Mouse (Mus musculus): ENCODE results near the gene Orai1.
"Not testable (repeated sequence)": the region's sequence is repeated elsewhere in the genome, so short reads cannot be mapped to it uniquely, and the experiment has no call there.

Orai1 gene

DNA sequence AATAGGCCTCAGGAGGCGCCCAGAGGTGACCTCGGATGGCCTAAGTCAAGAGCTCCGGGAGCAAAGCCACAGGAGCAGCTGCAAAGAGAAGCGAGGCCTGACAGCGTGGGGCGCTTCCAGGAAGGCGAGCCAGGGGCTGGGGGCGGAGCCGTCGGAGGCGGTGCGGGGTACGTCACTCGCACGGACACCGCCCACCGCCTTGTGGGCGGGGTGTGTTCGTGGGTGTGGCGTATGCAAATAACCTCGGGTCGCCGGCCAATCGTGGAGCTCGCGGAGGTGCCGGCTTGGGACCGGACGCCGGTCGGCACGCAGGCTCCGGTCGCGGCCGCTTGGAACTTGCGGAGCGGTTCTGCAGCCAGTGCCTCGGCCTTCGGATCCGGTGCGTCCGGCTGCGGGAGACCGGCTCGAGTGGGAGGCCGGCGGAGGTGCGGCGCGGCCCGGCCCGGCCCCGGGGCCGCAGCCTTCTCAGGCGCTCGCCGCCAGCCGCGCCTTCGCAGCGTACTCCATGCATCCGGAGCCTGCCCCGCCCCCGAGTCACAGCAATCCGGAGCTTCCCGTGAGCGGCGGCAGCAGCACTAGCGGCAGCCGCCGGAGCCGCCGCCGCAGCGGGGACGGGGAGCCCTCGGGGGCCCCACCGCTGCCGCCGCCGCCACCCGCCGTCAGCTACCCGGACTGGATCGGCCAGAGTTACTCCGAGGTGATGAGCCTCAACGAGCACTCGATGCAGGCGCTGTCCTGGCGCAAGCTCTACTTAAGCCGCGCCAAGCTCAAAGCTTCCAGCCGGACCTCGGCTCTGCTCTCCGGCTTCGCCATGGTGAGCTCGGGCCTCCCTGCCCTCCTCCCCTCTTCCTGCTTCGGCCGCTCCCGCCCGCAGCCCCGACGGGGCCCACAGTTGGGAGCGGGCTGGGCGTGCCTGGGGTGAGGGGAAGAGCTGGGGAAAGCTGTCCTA lies at the start of gene Orai1:
Orai1 (plus strand) TSS at position 322 of the 949 bp plus-strand sequence.
- DNase-seq (ENCODE audit: extremely low read depth, low read depth) = peak; percentile 78

DNA sequence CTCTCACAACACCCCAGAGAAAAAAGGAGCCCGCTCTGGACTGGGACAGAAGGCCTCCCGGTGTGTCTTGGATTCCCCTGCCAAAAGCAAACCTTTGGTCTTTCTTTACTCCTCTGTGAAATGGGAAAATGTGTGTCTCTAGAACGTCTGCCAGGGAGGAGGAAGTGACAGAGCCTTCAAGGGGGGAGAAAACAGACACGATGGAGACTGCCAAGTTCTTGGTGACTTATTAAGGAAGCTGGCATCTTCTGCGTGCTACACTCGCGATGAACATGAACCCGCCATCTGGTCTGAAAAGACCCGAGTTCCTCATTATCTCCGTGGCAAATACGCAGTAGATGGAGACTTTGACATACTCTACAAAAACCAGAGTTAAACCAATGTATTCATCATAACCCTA lies 49.4 kb upstream of the Orai1 start:
- no peak for DNase-seq (ENCODE audit: extremely low read depth, low read depth)

DNA sequence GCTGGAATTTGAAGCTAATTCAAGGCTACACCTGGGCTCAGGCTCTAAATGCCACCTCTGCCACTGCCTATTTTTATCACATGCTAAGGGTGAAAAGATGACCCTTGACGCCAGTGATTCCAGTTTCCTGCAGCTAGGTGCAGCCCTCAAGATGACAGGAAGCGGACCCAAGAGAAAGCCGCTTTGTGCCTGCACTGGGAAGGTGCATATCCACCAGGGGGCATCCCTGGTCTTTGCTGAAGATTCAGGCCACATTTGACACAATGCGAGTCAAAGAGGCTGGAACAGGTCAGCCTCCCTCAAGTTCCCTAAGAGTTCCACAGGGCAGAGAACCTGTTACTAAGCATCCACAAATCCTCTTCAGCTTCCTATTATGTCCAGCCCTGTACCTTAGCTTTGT lies 46.6 kb upstream of the Orai1 start:
- no peak for DNase-seq (ENCODE audit: extremely low read depth, low read depth)

DNA sequence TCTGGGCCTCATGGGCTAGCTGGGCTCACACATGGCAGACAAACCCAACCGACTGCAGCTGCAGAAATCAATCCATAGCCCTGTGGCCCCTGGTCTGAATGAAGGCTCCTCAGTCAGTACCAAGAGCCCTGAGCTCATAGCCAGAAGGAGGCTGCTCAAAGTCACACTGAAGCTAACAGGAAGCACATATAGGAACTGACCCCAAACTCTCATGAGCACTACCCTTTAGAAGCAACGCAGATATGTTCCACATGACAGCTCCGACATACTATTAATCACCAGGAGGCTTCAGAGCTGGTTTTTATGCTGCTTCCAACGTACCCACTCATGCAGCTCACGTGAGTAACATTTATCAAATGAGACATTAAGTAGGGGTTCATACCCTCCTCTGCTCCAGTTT lies 44.8 kb upstream of the Orai1 start:
- no peak for DNase-seq (ENCODE audit: extremely low read depth, low read depth)

DNA sequence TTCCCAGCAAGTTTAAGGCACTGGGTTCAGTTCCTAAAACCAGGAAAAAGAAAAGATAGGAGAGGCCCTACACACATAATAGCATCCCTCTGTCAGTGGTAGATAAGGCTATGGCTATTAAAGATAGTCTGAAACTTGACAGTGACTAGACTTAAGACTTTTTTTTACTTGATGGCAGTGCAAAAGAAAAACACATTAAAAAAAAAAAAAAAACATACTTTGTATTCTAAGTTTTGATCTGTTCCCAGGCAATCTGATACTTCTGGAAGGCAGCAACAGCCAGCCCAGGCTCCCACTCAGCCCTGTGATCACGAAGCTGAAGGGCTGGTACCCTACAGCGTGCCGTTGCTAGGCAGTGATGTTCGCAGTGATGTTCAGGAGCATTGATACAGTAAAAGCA lies 43.4 kb upstream of the Orai1 start:
- DNase-seq (ENCODE audit: extremely low read depth, low read depth) = no peak

DNA sequence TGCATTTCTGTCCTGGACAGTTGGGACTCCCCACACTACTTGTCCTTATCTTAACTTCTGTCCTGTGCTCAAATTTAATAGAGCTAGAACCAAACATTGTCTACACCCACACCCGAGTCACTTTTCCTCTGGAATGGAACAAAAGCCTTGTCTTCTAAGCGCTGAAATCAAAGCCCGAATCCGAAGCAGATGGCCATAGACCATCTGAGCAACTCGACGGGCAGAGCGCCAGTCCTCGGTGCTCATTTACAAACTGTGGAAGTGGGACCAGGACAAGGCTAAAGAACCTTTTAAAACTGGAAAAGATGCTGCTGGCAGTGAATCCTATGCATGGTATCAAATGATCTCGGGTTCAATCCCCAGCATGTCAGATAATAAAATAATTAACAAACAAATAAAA lies 42.8 kb upstream of the Orai1 start:
- no peak for DNase-seq (ENCODE audit: extremely low read depth, low read depth)

DNA sequence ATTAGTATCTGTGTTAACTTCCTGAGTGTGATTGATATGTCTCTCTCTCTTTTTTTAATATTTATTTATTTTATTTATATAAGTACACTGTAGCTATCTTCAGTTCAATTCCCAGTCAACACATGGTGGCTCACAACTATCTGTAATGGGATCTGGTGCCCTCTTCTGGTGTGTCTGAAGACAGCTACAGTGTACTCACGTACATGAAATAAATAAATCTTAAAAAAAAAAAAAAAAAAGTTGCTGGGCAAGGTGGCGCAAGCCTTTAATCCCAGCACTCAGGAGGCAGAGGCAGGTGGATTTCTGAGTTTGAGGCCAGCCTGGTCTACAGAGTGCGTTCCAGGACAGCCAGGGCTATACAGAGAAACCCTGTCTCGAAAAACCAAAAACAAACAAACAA lies 40.2 kb upstream of the Orai1 start:
- DNase-seq (ENCODE audit: extremely low read depth, low read depth) = not testable (repeated sequence)

DNA sequence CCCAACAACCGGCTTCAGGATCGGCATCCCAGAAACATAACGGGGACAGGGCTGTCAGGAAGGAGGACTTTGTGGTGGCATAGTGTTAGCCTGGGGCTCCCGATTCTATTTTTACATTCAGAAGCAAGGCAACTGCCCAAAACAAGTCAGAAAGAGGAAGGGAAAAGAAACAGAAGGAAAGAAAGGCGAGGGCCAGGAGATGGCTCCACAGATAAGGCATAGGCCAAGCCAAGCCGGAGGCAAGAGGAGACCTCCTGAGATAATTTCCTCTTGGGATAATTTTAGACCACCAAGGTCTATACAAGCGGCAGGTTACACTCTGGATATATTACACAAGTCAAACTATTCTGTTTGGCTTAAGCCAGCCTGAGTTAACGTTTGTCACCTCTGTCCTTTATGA lies 35.9 kb upstream of the Orai1 start:
- no peak for DNase-seq (ENCODE audit: extremely low read depth, low read depth)

DNA sequence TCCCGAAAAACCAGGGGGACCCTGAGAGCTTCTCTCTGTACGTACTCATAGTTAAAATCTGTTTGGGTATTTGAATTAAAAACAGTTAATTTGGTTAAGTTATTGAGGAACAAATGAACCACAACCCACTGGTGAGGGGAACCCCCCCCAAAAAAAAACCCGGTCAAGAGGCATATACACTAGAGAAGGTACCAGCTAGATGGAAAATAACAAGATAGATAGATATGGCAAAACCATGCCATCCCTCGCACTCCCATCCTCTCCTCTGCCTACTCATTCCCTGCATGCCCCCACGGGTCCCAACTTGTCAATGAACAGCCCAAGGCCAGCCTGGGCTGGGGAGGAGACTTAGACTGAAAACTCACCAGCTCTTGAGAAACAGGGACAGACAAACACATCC lies 30.4 kb upstream of the Orai1 start:
- no peak for DNase-seq (ENCODE audit: extremely low read depth, low read depth)

DNA sequence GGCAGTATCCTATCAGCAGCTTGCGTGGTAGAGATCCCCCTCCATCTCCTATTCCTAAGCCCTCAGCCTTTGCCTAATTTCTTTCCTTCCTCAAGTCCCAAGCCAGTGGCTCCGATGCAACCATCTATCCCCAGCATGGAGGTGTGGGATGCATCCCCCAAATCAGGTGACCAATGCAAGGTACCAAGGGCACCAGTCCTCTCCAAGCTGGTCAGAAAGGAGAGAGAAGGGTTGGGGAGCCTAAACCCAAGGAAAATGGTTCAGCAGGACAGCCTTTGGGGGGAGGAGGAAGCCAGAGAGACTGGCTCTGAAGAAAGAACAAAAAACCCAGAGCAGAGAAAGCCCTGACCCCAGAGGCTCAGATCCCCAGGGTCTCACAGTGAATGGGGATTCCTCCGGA lies 29.6 kb upstream of the Orai1 start:
- DNase-seq (ENCODE audit: extremely low read depth, low read depth) = no peak

DNA sequence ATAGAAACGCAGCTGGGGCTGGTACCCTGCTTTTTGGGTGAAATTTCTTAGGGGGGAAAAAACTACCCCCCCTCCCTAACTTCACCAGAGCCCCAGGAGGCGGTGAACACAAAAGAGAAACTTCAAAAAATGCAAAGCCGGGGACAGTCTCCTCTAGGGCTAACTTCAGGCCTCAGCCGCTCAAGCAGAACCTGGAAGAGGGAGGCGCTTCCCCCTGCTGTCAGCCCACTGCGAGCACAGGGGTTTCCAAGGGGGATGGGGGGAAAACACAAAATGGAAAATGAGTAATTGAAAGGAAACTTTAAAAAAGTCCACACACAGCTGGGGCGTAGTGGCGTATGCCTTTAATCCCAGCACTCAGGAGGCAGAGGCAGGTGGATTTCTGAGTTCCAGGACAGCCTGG lies 28.8 kb upstream of the Orai1 start:
- no peak for DNase-seq (ENCODE audit: extremely low read depth, low read depth)

DNA sequence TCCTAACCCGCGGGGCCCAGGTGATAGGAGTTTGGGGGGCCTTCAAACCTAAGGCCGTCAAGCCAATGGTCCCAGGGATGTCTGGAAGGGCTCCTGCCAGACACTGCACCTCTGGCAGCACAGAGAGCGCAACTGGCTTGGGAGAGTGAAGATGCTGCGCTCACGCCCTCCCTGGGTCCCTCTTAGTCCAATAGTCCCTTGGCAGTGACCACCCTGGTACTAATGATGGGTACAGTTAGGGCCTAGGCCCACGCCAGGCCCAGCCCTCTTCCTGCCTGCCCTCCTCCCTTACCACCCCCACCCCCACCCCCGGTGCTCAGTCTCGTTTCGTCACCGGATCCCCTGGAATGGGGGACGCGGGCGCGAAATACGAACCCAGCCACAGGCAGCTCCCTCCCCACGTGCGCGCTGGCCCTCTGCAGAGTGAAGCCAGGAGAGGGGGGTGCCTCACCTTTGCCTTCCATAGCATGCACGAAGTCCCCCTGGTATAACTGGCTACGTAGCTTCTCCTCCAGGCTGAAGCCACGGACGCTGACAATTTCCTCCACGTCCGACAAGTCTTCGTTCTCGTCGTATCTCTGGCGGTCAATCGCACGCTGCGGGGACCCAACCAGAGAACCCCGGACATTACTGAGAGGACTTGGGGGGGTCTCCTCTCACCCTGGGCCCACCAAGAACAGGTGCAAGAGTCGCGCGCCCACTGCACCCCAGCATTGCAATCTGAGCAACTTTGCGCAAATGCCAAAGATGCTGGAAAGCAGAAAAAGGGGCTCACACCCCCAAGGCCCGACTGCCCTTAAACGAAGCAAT lies 27.5 kb upstream of the Orai1 start:
- DNase-seq (ENCODE audit: extremely low read depth, low read depth) = no peak

DNA sequence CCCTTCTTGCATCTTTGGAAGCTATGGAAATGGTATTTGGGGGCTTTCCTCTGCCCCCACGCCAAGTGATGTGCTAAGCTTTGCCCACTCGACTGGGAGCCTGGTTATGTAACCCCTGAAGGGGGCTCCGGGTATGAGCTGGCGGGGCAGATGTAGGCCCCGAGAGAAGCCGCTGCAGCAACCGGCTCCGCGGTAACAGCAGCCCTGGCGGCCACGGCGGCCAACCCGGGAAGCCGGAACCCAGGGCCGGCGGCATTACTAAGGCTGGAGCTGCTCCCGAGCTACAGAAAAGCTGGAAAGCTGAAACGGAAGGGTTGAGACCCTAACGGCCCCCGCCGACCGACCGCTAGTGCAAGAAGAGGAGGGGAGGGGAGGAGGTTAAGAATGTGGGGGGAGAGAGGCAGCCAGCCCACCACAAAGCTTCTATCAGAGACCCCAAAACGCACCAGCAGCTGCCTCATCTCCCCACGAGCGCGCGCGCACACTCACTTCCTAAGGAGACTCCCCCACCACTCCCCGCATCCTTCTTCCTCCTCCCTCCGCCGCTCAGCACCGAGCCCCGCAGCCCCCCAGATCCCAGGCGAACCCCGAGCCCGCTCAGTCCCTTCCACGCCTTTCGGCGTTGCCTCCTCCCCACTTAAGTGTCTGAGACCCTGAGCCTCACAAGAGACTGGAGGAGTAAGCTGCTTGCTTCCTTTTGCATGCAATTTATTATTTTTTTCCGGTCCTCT lies 26.7 kb upstream of the Orai1 start:
- DNase-seq (ENCODE audit: extremely low read depth, low read depth) = no peak

DNA sequence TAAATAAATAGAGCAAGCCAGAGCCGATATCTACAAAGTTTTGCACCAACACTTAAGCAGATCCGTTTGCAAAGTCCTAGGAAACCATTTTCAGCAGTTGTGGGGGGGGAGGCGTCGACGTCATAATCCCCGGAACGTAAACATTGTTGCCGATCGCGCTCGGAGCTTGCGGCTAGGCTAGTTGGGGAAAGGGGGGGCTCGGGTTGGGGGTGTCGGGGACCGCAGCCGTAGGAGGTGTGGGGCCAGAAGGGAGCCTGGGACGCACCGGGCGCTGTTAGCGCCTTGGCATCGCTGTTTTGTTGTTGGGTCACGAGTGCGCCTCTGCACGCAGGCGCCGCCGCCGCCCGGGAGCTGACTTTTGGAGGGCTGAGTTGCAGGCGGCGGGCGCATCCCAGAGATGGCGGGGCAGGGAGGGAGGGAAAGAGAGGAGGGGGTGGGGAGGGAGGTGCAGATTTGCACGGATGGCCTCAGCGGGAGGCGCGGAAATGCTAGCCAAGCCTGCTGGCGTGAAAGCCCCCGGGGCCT lies 25.8 kb upstream of the Orai1 start:
- peak; percentile 45 for DNase-seq (ENCODE audit: extremely low read depth, low read depth)

DNA sequence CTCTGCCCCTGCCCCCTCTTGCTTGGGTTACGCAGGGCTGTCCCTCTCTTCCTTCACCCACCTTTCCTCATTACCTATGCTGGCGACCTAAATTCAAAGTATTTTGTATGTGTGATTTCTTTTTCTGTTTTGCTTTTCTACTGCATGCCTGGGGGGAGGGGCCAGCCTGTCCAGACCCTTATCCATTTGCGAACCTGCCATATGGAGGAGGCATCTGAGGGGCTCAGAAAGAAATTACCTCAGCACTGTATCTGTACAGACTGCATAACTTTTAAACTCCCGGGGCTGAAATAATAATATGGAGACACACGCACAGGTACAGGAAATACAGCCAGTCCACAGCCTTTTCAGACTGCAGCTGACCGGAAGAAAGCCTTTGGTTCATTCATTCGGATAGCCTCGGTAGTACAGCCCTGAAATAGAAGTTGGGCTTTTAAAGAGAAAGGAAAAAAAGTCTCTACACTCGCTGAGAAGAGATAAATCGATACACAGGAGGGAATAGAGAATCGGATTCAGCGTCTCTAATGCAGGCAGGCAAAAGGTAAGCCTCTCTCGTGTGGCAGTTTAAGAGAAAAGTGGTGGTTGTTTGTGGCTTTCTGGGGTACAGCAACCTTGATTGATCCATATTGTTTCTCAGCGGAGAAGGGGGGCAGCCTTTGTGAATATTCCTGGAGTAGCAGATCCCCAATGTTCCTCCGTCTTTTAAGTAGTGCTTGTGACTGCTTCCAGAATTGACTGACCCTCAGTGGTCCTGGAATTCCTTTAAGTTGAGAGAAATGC lies 25.1 kb upstream of the Orai1 start, which contains the start of gene Kdm2b:
Kdm2b (minus strand) TSS at position 273 of the 780 bp plus-strand sequence.
- DNase-seq (ENCODE audit: extremely low read depth, low read depth) = no peak

DNA sequence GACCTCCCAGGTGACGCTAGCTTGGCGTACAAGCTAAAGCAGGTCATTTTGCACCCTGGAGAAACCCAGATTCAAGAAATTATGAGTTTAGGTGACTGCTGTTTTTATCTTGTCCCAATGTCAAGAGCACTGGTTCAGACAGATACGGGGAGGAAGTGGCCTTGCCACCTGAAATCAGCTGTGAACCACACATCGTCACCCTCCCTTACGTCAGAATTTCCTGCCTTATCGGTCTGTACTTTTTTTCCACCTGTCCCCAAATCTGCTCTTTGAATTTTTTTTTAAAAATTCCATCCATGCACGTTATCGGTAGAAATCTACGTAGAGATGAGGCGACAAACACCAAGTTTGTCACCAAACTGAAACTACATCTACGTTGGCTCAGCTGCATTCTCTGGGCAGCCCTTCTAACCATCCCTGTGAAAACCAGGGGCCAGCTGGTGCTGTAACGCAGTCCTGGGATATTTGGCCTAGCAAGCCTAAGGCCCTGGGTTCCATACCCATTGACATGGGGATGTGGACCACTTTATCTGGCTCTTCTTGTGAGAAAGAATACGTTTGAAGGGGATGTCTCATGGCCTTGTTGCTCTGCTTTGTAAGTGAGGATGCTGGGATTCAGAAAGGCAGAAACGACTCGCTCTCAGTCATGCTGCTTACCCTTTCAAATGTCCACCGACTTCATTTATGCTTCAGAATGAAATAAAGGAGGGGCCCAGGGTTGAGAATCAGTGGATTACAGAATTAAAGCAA lies 24.3 kb upstream of the Orai1 start:
- no peak for DNase-seq (ENCODE audit: extremely low read depth, low read depth)

DNA sequence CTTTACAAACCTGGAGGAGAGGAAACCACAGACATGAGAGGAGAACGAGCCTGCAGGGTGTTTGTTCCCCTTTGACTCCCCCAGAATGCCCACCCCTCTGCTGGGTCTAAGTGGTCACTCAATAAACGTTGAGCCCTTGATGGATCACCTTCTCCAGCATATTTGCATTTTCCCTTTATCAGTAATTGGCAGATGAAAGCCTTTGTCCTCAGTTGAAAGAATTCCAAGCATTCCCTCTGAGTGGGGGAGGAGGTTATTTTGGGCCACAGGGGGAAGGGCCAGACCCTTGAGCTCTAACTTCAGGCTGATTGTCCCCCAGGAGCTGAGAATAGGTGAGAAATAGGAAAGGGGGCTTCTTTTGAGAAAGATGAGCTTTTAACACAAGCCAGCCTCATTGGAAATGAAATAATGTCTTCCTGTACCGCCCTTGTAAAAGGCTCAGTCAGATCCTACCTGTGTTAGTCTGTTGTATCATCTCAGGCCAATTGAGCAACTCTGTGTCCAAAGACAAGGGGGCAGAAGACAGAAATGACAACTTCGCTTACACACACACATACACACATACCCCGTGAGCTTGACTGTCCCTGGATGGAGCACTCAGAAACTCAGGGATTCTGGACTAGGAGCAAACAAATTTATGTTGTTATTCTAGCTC lies 23.4 kb upstream of the Orai1 start:
- DNase-seq (ENCODE audit: extremely low read depth, low read depth) = no peak

DNA sequence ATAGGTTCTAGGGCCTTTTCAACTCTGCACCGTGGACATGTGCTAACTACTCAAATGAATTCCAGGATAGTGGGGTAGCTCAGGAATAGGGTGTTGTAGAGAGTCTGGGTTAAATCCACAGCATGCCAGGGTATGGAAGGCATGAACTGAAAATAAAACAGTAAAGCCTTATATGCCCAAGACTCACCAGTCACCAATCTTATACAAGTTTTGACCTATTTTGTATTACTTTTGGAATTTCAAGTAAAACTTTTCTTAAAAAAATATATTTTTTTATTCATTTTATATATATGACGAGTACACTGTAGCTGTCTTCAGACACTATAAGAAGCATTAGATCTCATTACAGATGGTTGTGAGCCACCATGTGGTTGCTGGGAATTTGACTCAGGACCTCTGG lies 21.1 kb upstream of the Orai1 start:
- no peak for DNase-seq (ENCODE audit: extremely low read depth, low read depth)

DNA sequence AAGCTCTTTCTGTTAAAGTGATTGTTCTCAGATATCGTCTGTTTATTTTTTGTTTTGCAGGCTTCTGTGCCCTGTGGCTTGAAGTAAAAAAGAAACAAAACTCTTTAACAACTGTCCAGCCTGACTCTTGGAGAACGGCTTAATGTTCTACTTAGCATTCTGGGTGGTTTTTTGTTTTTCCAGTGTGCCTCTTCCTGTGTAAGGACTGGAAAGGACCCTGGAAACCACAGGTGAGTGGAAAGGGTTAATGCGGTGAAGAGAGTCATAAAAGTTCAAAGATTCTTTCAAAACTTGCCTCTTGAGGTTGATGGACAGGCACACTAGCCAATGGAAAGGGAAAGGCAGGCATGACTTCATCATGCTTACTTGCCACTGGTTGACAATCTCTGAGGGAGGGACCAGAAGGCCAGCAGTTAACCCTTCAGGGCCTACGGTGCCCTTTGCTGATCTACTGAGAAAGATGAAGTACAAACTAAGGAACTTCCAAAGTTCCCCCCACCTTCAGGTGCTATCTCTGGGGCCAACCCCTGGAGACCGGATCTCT lies 20.5 kb upstream of the Orai1 start:
- DNase-seq (ENCODE audit: extremely low read depth, low read depth) = peak; percentile 90

Data from MEL-GATA-1-ER (cell line).